Mouse (Mus musculus) lung, postnatal 0 days (tissue): ENCODE results near the gene Dlat.

Experiments used
- CTCF ChIP-seq: IDR thresholded peaks from 2 replicates; pipeline ENCODE4 v1.5.1; 2016; ENCODE audit warnings: antibody characterized with exemption, mild to moderate bottlenecking
- EP300 ChIP-seq: IDR thresholded peaks from 2 replicates; pipeline ENCODE4 v1.6.1; 2016; ENCODE audit warnings: antibody characterized with exemption, mild to moderate bottlenecking, control low read depth

DNA sequence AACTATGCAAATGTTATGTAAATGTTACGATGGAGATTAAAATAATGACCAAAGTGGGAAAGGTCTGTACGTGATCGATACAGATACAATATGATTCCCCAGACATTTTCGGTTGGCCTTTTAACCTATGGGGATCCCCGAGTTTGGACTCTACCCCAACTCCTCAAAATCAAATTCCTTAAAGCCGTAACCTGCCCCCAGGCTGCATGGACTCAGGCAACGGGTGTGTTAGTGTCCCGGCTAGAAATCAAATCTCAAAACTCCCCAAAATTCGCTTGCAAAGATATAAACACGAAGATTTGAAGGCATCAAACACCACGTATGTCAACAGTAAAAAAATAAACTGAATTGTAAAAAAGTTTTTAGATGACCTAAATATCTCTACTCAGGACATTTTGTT is 43.4 kb downstream of the Dlat start:
- no peak for TF ChIP-seq CTCF
- no peak for TF ChIP-seq EP300
